Mouse (Mus musculus): ENCODE measurements around the gene Gm2174. TPM values are rescaled to one million over a fixed set of nuclear protein-coding genes. Genes with fewer than 3 reads are reported as not detected.

Gm2174 gene
- polyA plus RNA-seq (2012; fragmentation: generic; extraction: Trizol), result 1 to 10 TPM in 1 of 2 experiments, under 1 TPM in 1; 0.51 to 1.1 TPM

GRCm38 (mm10) chrX:56447524-56448015 lies at the start of gene Gm2174:
Gm2174 (plus strand) TSS chrX:56447965.

GRCm38 (mm10) chrX:56454671-56455371 lies 7.1 kb downstream of the Gm2174 start, which contains the start of gene Ints6l:
Ints6l (plus strand) TSS chrX:56454857.

Other genes starting within 250 kb of the Gm2174 start
- 10 to 100 TPM in 1 of 2 experiments, under 1 TPM in 1; 0.49 to 10.1 TPM for gene Gm773, start 235.1 kb upstream of the Gm2174 start, polyA plus RNA-seq (2012; fragmentation: generic; extraction: Trizol)
- under 1 TPM; 0.08 to 0.96 TPM for gene Zfp449, start 101.6 kb upstream of the Gm2174 start, polyA plus RNA-seq (2012; fragmentation: generic; extraction: Trizol)
- under 1 TPM in 1 of 2 experiments, not detected in 1; 0.02 TPM for gene Smim10l2a, start 73.4 kb upstream of the Gm2174 start, polyA plus RNA-seq (2012; fragmentation: generic; extraction: Trizol)
- 1 to 10 TPM in 1 of 2 experiments, under 1 TPM in 1; 0.13 to 2.7 TPM for gene Ints6l, start 6.9 kb downstream of the Gm2174 start, polyA plus RNA-seq (2012; fragmentation: generic; extraction: Trizol)
- gene Gm10477, start 76.8 kb downstream of the Gm2174 start, polyA plus RNA-seq (2012; fragmentation: generic; extraction: Trizol), result not detected
- not detected for gene Gm648, start 101.6 kb downstream of the Gm2174 start, polyA plus RNA-seq (2012; fragmentation: generic; extraction: Trizol)
- gene Mmgt1, start 150.1 kb downstream of the Gm2174 start, polyA plus RNA-seq (2012; fragmentation: generic; extraction: Trizol), result 1 to 10 TPM in 1 of 2 experiments, under 1 TPM in 1; 0.66 to 4.6 TPM
- gene Slc9a6, start 161.8 kb downstream of the Gm2174 start, polyA plus RNA-seq (2012; fragmentation: generic; extraction: Trizol), result 1 to 10 TPM; 1.1 to 8.2 TPM